Mouse (Mus musculus): ENCODE results near the gene 1700003E16Rik.

GRCm38 (mm10) chr6:83151721-83152120, 4.5 kb upstream of the 1700003E16Rik start:
- TF ChIP-seq SMC3 (IDR thresholded peaks at IDR 0.05; ENCODE audit: low read depth, low read length) = no peak
- TF ChIP-seq CTCF (conservative IDR thresholded peaks at IDR 0.05 in 1 of 2, IDR thresholded peaks at IDR 0.05 in 1 of 2; ENCODE audit: low read depth in 2 of 2, low read length in 2 of 2) = no peak
- no peak for TF ChIP-seq RAD21 (IDR thresholded peaks at IDR 0.05; ENCODE audit: low read depth, low read length)
- TF ChIP-seq CHD1 (IDR thresholded peaks at IDR 0.05; ENCODE audit: low read depth, low read length) = no peak
- TF ChIP-seq JUND (conservative IDR thresholded peaks at IDR 0.05; ENCODE audit: low read depth, low read length) = no peak
- TF ChIP-seq E2F4 (IDR thresholded peaks at IDR 0.05; ENCODE audit: insufficient replicate concordance, low read depth, low read length) = no peak
- no peak for TF ChIP-seq IRF4 (IDR thresholded peaks at IDR 0.05; ENCODE audit: low read depth, low read length)
- TF ChIP-seq POLR2A (IDR thresholded peaks at IDR 0.05; ENCODE audit: low read depth, low read length) = no peak
- no peak for TF ChIP-seq MAFK (IDR thresholded peaks at IDR 0.05; ENCODE audit: insufficient replicate concordance, low read length)
- TF ChIP-seq USF1 (IDR thresholded peaks at IDR 0.05; ENCODE audit: low read depth, low read length) = no peak
- no peak for TF ChIP-seq EP300 (IDR thresholded peaks at IDR 0.05; ENCODE audit: low read length)
- no peak for TF ChIP-seq MAZ (IDR thresholded peaks at IDR 0.05; ENCODE audit: low read depth, low read length)
- TF ChIP-seq POLR2AphosphoS2 (IDR thresholded peaks at IDR 0.05; ENCODE audit: low read depth, low read length) = no peak
